Mouse (Mus musculus) neural tube, embryonic 15.5 days (tissue): ENCODE results near the gene Ctrb1. TPM values are rescaled to one million over a fixed set of nuclear protein-coding genes. Genes with fewer than 3 reads are reported as not detected.

Experiments used
- ATAC-seq: fragments of 200-750 bp; cut with Nextera tagmentation; 2 replicates; pipeline ENCODE4 v1.8.0; 2017; ENCODE audit warnings: mild to moderate bottlenecking, moderate TSS enrichment, moderate library complexity; ENCODE audit not compliant: low FRiP score
- H3K27ac ChIP-seq: fragments of 300-500 bp; sonication (generic); replicated peaks from 2 replicates; pipeline ENCODE4 v1.5.1; 2015; ENCODE audit warnings: mild to moderate bottlenecking, inconsistent platforms
- H3K27me3 ChIP-seq: fragments of 300-500 bp; sonication (generic); replicated peaks from 2 replicates; pipeline ENCODE4 v1.6.1; 2015; ENCODE audit warnings: inconsistent platforms
- H3K36me3 ChIP-seq: fragments of 300-500 bp; sonication (generic); 2 replicates; pipeline ENCODE4 v1.6.1; 2015; ENCODE audit warnings: inconsistent platforms
- H3K4me1 ChIP-seq: fragments of 300-500 bp; sonication (generic); 2 replicates; pipeline ENCODE4 v1.6.1; 2015; ENCODE audit warnings: inconsistent platforms
- H3K4me2 ChIP-seq: fragments of 300-500 bp; sonication (generic); 2 replicates; pipeline ENCODE4 v1.6.1; 2015; ENCODE audit warnings: inconsistent platforms, mild to moderate bottlenecking, moderate library complexity
- H3K4me3 ChIP-seq: fragments of 300-500 bp; sonication (generic); replicated peaks from 2 replicates; pipeline ENCODE4 v1.5.1; 2015; ENCODE audit warnings: mild to moderate bottlenecking, inconsistent platforms
- H3K9ac ChIP-seq: fragments of 300-500 bp; sonication (generic); replicated peaks from 2 replicates; pipeline ENCODE4 v1.6.1; 2015; ENCODE audit warnings: mild to moderate bottlenecking, inconsistent platforms
- H3K9me3 ChIP-seq: fragments of 300-500 bp; sonication (generic); replicated peaks from 2 replicates; pipeline ENCODE4 v1.6.1; 2016; ENCODE audit warnings: inconsistent platforms
- WGBS: fragments of 180-500 bp; shearing (Covaris S2); methylation state at CpG from one replicate; pipeline ENCODE4 v1.1.7; 2015; ENCODE audit warnings: mixed read lengths; 5-methylcytosine and 5-hydroxymethylcytosine counted together
- polyA plus RNA-seq: library from polyadenylated mRNA; unstranded; fragments of >200 nt; fragmentation: Nextera tagmentation; extraction: Ambion mirVana; gene quantifications from 2 replicates; pipeline ENCODE4 v1.2.1, GENCODE M21; 2015

Gene Ctrb1
- polyA plus RNA-seq, 1 experiment from 2014 or later: not detected

DNA sequence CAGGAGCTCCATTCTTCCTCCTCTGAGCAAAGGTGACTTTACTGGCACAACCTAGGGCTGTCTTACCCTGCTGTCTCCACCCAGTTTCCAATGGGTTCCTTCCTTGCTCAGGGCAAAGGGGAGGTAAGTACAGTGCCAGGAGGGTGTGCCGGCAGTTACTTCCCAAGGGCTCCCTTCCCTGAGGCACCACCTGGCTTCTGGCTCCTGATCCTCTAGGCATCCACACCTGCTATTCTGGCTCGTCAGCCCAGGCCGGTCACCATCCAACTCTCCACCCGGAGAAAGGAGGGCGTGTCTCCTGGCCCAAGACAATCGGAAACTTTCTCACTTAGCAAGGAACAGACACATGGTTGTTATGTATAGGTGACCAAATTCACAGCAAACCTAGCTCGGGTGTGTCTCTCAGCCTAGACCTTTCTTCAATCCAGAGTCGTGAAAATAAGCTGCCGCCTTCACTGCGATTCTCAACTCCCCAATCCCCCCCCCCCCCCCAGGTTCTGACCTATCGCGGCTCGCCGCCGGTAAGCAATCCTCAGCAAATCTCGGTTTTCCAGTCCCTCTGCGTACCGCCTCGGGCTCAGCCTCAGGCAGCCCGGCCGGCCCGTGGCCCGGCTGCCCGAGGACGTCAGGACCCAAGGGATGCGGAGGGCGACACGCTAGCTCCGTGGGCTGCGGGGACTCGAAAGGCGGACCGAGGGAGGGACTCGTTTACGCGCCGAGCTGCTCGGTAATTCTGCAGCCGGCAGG is 40.6 kb upstream of the Ctrb1 start:
- Histone ChIP-seq H3K9ac (peak overlapping the region; percentile 76), H3K9me3 (no peaks in the 10 kb centered on the region), H3K4me3 (peak overlapping the region; percentile 60), H3K4me1 (peaks cover 93% of the 10 kb centered on the region), H3K36me3 (no peaks in the 10 kb centered on the region), H3K27ac (peak overlapping the region; percentile 85), H3K27me3 (no peaks in the 10 kb centered on the region), H3K4me2 (peak overlapping the region; percentile 80)
- under 1% methylated on average over 38 of the region's 39 CpGs for WGBS
- peak; percentile 56 for ATAC-seq

DNA sequence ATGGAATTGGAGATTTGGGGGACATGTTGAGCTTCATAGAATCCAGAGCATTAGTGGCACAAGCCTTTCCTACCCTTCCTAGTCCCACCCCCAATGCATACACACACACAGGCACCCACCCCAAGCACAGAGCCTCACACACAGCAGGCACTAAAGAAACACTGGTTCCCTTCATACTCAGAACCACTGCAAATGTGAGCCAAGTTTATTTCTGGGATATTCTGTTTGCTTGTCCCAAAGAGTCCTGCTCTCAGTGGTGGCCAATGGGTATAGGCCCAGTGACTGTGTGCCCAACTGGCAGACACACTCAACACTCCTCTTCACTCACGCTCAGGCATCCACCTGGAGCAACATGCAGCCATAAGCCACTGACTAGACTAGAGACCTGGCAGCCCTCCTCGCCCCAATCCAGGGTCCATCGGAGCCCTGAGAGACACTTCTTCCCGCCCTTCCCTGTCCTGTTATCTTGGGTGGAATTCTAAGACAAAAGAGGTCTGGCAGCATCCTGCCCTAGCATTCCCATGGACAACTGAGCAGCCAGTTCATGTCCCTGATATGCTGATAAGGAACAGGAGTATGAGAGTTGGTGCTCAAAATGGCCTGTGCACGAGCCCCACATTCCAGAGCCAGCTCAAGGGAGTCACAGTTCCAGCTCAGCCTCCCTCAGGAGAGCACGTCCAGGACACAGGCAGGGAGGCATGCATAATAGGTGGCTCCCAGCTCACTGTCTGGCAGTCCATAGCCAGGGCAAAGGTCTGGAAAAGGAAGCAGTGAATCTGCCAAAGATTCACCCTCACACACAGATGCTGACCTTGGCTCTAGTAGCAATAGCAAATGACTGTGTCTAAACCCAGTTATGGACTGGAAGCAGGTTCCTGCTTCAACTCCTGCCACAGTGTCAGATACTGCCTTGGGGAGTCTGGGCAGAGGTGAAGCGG is 38.7 kb upstream of the Ctrb1 start:
- H3K9ac ChIP-seq: no peak overlapping the region
- ATAC-seq: no peak

GRCm38 (mm10) chr8:111728481-111728880 is 37.7 kb upstream of the Ctrb1 start:
- ATAC-seq: no peak
- 77% methylated on average over 5 of the region's 5 CpGs for WGBS
- Histone ChIP-seq H3K27ac (no peak overlapping the region), H3K27me3 (no peaks in the 10 kb centered on the region), H3K4me2 (no peak overlapping the region), H3K4me1 (peaks cover 80% of the 10 kb centered on the region), H3K9ac (no peak overlapping the region), H3K9me3 (no peaks in the 10 kb centered on the region), H3K4me3 (no peak overlapping the region), H3K36me3 (no peaks in the 10 kb centered on the region)

More for the DNA sequence above, 38.7 kb upstream of the Ctrb1 start:
- WGBS: 73% methylated on average over 7 of the region's 7 CpGs
- peak overlapping the region; percentile 80; the same call in 1 of the 2 replicates for H3K4me2 ChIP-seq
- H3K36me3 ChIP-seq: no peaks in the 10 kb centered on the region
- no peak overlapping the region for H3K4me3 ChIP-seq
- H3K27ac ChIP-seq: no peak overlapping the region
- H3K9me3 ChIP-seq: no peaks in the 10 kb centered on the region
- peaks cover 86% of the 10 kb centered on the region for H3K4me1 ChIP-seq
- H3K27me3 ChIP-seq: no peaks in the 10 kb centered on the region

DNA sequence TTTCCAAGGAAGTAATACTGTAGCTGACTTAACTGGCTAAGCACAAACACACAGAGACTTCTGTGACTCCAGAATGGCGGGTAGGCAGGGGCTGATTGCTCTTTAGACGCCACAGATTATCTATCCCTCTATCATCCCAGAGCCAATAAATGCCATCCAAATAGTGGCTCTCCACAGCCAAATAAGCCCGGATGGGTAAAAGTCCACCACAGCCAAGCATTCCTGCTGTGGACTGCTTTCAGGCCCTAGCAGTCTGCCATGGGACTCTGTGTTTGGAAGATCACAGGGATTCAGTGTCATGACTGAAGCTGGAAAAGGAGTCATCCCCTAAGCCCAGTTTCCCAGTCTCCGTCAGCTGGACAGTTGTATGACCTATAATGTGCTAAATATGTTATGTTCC is 36.7 kb upstream of the Ctrb1 start:
- Histone ChIP-seq H3K4me3 (no peak overlapping the region), H3K4me1 (peaks cover 71% of the 10 kb centered on the region), H3K27me3 (no peaks in the 10 kb centered on the region), H3K9ac (no peak overlapping the region), H3K27ac (no peak overlapping the region), H3K9me3 (no peaks in the 10 kb centered on the region), H3K4me2 (no peak overlapping the region), H3K36me3 (no peaks in the 10 kb centered on the region)
- ATAC-seq: no peak
- 62% methylated on average over 4 of the region's 4 CpGs for WGBS

GRCm38 (mm10) chr8:111726102-111726900 is 35.5 kb upstream of the Ctrb1 start:
- Histone ChIP-seq H3K9me3 (no peaks in the 10 kb centered on the region), H3K27me3 (no peaks in the 10 kb centered on the region), H3K36me3 (no peaks in the 10 kb centered on the region), H3K4me2 (no peak overlapping the region; the same call in 1 of the 2 replicates), H3K27ac (peak overlapping the region; percentile 42), H3K4me1 (peaks cover 64% of the 10 kb centered on the region), H3K4me3 (no peak overlapping the region), H3K9ac (no peak overlapping the region)
- WGBS: 65% methylated on average over 7 of the region's 7 CpGs
- peak; percentile 78 for ATAC-seq

GRCm38 (mm10) chr8:111725341-111725740 is 34.5 kb upstream of the Ctrb1 start:
- Histone ChIP-seq H3K36me3 (peaks cover 6% of the 10 kb centered on the region), H3K4me3 (no peak overlapping the region), H3K4me2 (no peak overlapping the region), H3K27ac (no peak overlapping the region), H3K9ac (no peak overlapping the region), H3K4me1 (peaks cover 58% of the 10 kb centered on the region), H3K27me3 (no peaks in the 10 kb centered on the region), H3K9me3 (no peaks in the 10 kb centered on the region)
- WGBS: 95% methylated on average over 6 of the region's 6 CpGs
- ATAC-seq: no peak

DNA sequence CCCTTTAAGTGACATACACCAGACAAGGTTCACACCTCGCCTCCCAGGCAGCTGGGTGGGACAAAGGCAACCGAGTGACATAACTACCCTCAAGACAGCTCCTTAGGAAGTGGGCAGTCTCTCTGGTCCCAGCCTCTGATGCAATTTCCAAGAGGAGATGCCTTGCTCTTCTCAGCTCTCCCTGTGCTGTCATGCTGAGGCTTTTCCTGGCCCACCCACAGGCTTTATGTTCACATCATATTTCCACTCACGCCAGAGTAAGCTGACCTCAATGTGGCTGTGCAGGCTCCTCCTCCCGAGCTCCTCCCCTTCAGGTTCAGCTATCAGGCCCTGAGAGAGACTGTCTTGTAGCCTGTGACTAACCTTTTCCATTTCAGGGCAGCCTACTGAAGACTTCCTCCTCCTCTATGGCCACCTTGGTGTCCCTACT is 29.3 kb upstream of the Ctrb1 start:
- Histone ChIP-seq H3K4me3 (no peak overlapping the region), H3K4me2 (no peak overlapping the region), H3K36me3 (peaks cover 25% of the 10 kb centered on the region), H3K27ac (no peak overlapping the region; the same call in 1 of the 2 replicates), H3K9ac (no peak overlapping the region), H3K9me3 (no peaks in the 10 kb centered on the region), H3K27me3 (no peaks in the 10 kb centered on the region), H3K4me1 (peaks cover 58% of the 10 kb centered on the region)
- ATAC-seq: no peak
- 69% methylated on average over 4 of the region's 4 CpGs for WGBS

DNA sequence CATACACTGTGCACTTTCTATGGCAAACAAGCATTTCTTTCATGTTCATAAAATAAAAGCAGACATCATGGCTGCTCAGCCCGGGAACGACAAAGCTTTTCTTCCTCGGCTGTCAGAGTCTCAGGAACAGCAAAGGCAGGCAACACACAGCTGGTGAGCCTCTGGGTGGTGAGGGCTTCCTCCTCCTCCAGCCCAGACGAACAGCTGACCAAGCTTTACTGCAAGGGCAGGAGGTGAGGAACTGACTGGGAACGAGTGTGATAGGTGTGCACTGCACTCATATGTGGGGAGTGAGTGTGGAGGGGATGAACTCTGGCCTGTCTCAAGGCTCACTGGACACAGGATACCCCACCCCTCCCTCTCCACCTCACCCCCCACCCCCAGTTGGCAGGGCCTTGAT is 28.1 kb upstream of the Ctrb1 start:
- 40% methylated on average over 5 of the region's 5 CpGs for WGBS
- no peaks in the 10 kb centered on the region for H3K9me3 ChIP-seq

DNA sequence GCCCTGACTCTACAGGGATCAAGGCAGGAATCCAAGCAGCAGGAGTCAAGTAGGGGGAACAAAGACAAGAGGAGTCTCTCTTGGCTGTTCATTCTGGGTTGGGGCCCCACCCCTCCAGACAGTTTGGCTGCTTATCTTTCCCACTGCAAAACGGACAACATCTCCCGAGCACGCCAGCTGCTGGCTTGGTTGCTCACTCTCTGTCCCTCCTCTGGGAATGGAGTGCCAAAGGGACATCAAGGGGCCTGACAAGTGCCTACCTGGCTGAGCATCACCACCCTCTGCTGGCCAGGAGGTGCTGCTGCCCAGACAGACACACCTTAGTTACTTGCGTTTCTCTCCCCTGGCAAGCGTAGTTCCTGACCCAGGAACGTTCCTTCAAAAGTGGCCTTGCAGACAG is 27.1 kb upstream of the Ctrb1 start:
- H3K27me3 ChIP-seq: no peaks in the 10 kb centered on the region
- H3K4me3 ChIP-seq: no peak overlapping the region
- H3K36me3 ChIP-seq: peaks cover 47% of the 10 kb centered on the region
- H3K27ac ChIP-seq: peak overlapping the region; percentile 94
- no peak overlapping the region for H3K9ac ChIP-seq
- 45% methylated on average over 6 of the region's 6 CpGs for WGBS
- no peaks in the 10 kb centered on the region for H3K9me3 ChIP-seq
- H3K4me2 ChIP-seq: no peak overlapping the region
- no peak for ATAC-seq
- H3K4me1 ChIP-seq: peaks cover 52% of the 10 kb centered on the region

More for the DNA sequence above, 28.1 kb upstream of the Ctrb1 start:
- peak overlapping the region; percentile 56 for H3K27ac ChIP-seq
- H3K9ac ChIP-seq: no peak overlapping the region
- no peak overlapping the region for H3K4me2 ChIP-seq
- H3K4me3 ChIP-seq: no peak overlapping the region
- peaks cover 50% of the 10 kb centered on the region for H3K4me1 ChIP-seq
- peaks cover 36% of the 10 kb centered on the region for H3K36me3 ChIP-seq
- ATAC-seq: no peak
- H3K27me3 ChIP-seq: no peaks in the 10 kb centered on the region

- H3K4me3 ChIP-seq: no peak overlapping the region
- H3K27ac ChIP-seq: peak overlapping the region; percentile 94
- no peaks in the 10 kb centered on the region for H3K27me3 ChIP-seq
- no peaks in the 10 kb centered on the region for H3K9me3 ChIP-seq
- 18% methylated on average over 4 of the region's 4 CpGs for WGBS
- peaks cover 48% of the 10 kb centered on the region for H3K36me3 ChIP-seq
- peak overlapping the region; percentile 34; the same call in 1 of the 2 replicates for H3K4me2 ChIP-seq
- ATAC-seq: no peak
- H3K9ac ChIP-seq: peak overlapping the region; percentile 36
- H3K4me1 ChIP-seq: peaks cover 56% of the 10 kb centered on the region
These were observed 26.6 kb upstream of the Ctrb1 start for GRCm38 (mm10) chr8:111717488-111717792.
